Mouse (Mus musculus) skeletal muscle tissue, postnatal 0 days (tissue): ENCODE data around the gene Mapkapk2. TPM values are rescaled to one million over a fixed set of nuclear protein-coding genes. Genes with fewer than 3 reads are reported as not detected.

ENCODE experiments used
- polyA plus RNA-seq: library from polyadenylated mRNA; unstranded; fragments of >200 nt; fragmentation: Nextera tagmentation; extraction: Ambion mirVana; gene quantifications from 2 replicates; pipeline ENCODE4 v1.2.1, GENCODE M21; 2015

The Mapkapk2 gene
- polyA plus RNA-seq, result 49.0 and 57.6 TPM in 2 replicates

GRCm38 (mm10) chr1:131097700-131098094 is at the start of gene Mapkapk2:
Gene Mapkapk2, minus strand, starts transcription at chr1:131097826.

DNA sequence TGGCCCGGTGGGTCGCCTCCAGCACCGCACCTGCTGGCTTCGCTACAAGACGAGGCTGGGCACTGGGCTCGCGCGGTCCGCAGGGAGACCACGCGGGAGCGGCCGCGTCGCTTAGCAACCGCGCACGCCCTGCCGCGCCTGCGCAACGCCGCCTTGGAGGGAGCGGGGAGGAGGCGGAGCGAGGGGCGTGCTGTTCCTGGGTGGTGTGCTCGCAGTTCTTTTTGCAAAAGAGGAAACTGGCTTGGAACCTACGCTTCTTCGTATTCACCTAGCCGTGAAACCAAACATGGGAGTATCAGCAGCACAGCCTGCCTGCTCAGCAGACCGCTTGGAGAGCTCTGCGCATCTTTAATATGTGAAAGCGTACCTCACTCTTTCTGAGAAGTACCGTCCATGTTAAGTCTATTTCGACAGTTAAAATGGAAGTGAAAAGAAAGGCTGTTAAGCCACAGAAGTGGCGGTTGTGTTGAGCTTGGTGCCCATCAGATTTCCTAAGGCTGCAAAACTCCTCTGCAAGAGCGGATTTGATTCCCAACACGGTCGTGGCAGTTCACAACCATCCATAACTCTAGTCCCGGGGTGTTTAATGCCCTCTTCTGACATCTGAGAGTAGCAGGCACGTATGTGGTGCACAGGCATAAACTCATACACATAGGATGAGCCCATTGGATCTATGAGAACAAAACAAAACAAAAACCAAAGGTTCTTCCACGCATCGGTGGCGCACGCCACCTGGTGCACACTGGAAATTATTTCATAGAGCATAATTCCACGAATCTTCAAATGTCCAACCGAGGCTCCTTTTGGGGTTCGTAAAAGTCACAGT is 40.8 kb upstream of the Mapkapk2 start, which contains the start of gene Dyrk3:
Gene Dyrk3 (minus strand): TSS at position 150 of the 826 bp plus-strand sequence.

DNA sequence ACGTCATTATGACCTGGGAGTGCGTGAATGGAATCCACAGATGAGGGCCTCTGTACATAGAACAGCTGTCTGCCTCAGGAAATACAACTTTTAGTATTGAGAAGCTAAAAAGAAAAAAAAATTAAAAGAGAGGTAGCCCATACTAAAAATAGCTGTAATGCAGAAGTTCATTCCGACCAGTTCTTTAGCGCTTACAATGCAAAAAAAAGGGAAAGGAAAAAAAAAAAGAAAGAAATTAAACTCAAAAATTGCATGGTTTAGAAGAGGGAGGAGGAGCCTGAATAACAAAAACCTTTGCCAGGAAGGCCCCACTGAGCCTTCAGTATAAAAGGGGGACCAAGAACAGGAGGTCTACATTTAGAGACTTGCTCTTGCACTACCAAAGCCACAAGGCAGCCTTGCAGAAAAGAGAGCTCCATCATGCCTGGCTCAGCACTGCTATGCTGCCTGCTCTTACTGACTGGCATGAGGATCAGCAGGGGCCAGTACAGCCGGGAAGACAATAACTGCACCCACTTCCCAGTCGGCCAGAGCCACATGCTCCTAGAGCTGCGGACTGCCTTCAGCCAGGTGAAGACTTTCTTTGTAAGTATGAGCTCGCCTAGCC is 78.0 kb downstream of the Mapkapk2 start, which contains the start of gene Il10:
Gene Il10 (plus strand): TSS at position 354 of the 607 bp plus-strand sequence.

Other genes starting within 250 kb of the Mapkapk2 start
- gene Fcmr, start 232.2 kb downstream of the Mapkapk2 start, polyA plus RNA-seq, result not detected in 2 replicates
- gene Il24, start 210.4 kb downstream of the Mapkapk2 start, polyA plus RNA-seq, result not detected in 2 replicates
- gene Il20, start 186.4 kb downstream of the Mapkapk2 start, polyA plus RNA-seq, result not detected in 2 replicates
- gene Il19, start 157.7 kb downstream of the Mapkapk2 start, polyA plus RNA-seq, result not detected in 2 replicates
- not detected in 2 replicates for gene Il10, start 78.0 kb downstream of the Mapkapk2 start, polyA plus RNA-seq
- 0.08 and 0.37 TPM in 2 replicates for gene Dyrk3, start 40.5 kb upstream of the Mapkapk2 start, polyA plus RNA-seq
- 27.1 and 29.8 TPM in 2 replicates for gene Eif2d, start 55.4 kb upstream of the Mapkapk2 start, polyA plus RNA-seq
- 1.7 and 2.2 TPM in 2 replicates for gene Rassf5, start 147.4 kb upstream of the Mapkapk2 start, polyA plus RNA-seq
- gene Ikbke, start 181.8 kb upstream of the Mapkapk2 start, polyA plus RNA-seq, result 1.7 and 2.5 TPM in 2 replicates